Mouse (Mus musculus): Measurements from ENCODE around the gene Alpl. TPM values are rescaled to one million over a fixed set of nuclear protein-coding genes. Genes with fewer than 3 reads are reported as not detected.

The Alpl gene
- total RNA-seq, 1 experiment from 2014 or later, result 1.2 TPM

GRCm38 (mm10) chr4:137774505-137774904 is 21.7 kb downstream of the Alpl start:
- no peak for ATAC-seq (ENCODE audit: extremely low read depth, insufficient number of reproducible peaks, low FRiP score, poor library complexity, severe bottlenecking)

DNA sequence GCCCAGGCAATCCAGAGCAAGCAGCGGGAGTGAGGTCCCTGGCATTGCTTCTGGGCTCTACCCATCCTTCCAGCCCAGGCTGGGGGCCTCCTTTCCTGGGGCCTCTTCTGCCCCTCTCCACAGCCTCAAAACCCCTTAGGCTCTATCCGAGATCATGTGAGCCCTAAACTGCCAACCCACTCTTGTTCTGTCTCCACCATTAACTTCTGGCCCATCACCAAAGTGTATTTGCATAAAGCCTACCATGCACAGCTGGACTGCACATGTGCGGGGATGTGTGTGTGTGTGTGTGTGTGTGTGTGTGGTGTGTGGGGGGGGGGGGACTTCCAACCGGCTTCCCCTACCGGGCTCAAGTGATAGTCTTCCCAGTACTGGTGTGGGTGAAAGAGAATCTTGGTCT is 22.2 kb downstream of the Alpl start:
- 0 out of 2 replicates have a peak, but pooled peaks have one; percentile 15 for ATAC-seq (ENCODE audit: extremely low read depth, insufficient number of reproducible peaks, low FRiP score, poor library complexity, severe bottlenecking)

GRCm38 (mm10) chr4:137773369-137773899 is 22.8 kb downstream of the Alpl start:
- no peak for ATAC-seq (ENCODE audit: extremely low read depth, insufficient number of reproducible peaks, low FRiP score, poor library complexity, severe bottlenecking)

GRCm38 (mm10) chr4:137772438-137773056 is 23.6 kb downstream of the Alpl start:
- ATAC-seq (ENCODE audit: extremely low read depth, insufficient number of reproducible peaks, low FRiP score, poor library complexity, severe bottlenecking), result no peak

- ATAC-seq (ENCODE audit: extremely low read depth, insufficient number of reproducible peaks, low FRiP score, poor library complexity, severe bottlenecking), result no peak
These were observed 24.4 kb downstream of the Alpl start for GRCm38 (mm10) chr4:137771749-137772148.

- no peak for ATAC-seq (ENCODE audit: extremely low read depth, insufficient number of reproducible peaks, low FRiP score, poor library complexity, severe bottlenecking)
These were observed 25.1 kb downstream of the Alpl start for GRCm38 (mm10) chr4:137770901-137771612.

- no peak for ATAC-seq (ENCODE audit: extremely low read depth, insufficient number of reproducible peaks, low FRiP score, poor library complexity, severe bottlenecking)
These were observed 26.5 kb downstream of the Alpl start for GRCm38 (mm10) chr4:137769635-137770034.

DNA sequence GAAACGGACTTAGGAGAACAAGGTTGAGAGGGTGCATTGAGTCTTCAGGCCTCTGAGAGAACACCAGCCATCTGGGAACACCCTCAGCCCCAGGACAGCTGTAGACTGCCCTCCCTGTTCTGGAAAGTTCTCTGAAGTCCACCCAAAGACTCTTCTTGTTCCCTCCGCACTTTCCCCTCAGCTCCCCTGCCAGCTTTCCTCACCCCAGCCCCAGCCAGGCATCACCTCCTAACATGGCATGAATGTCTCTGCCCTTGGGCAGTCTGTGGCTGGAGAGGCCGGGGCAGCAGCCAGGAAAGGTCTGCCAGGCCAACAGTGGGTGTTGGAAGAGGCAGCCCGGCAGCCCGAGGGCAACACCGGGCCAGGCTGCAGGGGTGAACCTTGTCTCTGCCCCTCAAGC is 27.4 kb downstream of the Alpl start:
- no peak for ATAC-seq (ENCODE audit: extremely low read depth, insufficient number of reproducible peaks, low FRiP score, poor library complexity, severe bottlenecking)

GRCm38 (mm10) chr4:137768381-137768780 is 27.8 kb downstream of the Alpl start:
- no peak for ATAC-seq (ENCODE audit: extremely low read depth, insufficient number of reproducible peaks, low FRiP score, poor library complexity, severe bottlenecking)

- no peak for ATAC-seq (ENCODE audit: extremely low read depth, insufficient number of reproducible peaks, low FRiP score, poor library complexity, severe bottlenecking)
These were observed 29.8 kb downstream of the Alpl start for GRCm38 (mm10) chr4:137766365-137766764.

- ATAC-seq (ENCODE audit: extremely low read depth, insufficient number of reproducible peaks, low FRiP score, poor library complexity, severe bottlenecking), result no peak
These were observed 30.6 kb downstream of the Alpl start for GRCm38 (mm10) chr4:137765554-137765971.

DNA sequence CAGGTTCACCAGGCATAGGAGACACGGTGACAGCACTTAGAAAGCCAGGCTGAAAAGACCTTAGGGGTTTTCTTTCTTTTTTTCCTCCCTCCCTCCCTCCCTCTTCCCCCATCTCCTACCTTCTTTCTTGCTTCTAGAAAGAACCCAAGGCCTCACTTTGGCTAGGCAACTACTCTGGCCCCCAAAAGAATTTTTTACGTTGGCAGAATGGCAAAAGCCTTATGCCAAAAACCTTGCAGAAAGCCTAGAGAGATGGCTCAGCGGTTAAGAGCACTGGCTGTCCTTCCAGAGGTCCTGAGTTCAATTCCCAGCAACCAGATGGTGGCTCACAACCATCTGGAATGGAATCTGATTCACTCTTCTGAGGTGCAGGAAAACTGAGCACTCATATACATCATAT is 31.6 kb downstream of the Alpl start:
- ATAC-seq (ENCODE audit: extremely low read depth, insufficient number of reproducible peaks, low FRiP score, poor library complexity, severe bottlenecking), result no peak

DNA sequence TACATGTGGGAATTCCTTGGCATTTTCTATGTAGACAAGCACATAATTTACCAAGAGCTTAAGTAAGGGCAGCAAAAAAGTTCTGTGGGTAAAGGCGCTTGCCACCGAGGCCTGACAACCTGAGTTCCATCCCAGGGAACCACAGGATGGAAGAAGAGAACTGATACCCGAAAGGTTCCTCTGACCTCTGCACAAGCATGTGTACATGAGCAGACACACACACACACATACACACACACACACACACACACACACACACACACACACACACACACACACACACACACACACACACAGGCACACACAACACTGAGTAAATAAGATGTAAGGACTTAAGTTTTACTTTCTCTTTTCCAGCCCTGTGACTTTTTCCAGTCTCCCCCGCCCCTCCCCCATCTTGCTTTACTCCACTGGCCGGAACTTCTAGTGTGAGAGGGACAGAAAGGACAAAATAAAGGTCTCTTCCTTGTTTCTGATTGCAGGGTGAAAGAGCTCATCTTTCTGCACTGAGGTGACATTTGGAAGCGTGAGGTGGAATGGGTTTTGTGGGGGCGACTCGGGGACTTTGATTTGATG is 32.2 kb downstream of the Alpl start:
- ATAC-seq (ENCODE audit: extremely low read depth, insufficient number of reproducible peaks, low FRiP score, poor library complexity, severe bottlenecking), result no peak

DNA sequence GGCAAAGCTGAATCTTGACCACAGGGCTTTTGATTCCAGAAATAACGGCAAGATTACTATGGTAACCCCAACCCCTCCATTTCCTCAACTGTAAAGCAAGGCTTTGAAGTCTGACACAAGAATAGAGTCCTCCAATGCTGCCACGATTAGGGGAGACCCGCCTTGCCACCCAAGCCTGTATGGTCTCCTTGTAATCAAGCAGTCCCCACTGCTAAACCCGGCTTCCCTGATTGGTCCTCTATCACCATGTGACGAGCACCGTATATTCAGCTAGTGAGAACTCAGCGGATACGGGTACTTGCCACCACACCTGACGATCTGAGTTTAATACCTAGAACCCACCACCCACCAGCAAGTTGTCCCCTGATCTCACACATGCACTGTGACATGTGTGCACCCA is 33.3 kb downstream of the Alpl start:
- ATAC-seq (ENCODE audit: extremely low read depth, insufficient number of reproducible peaks, low FRiP score, poor library complexity, severe bottlenecking), result no peak

DNA sequence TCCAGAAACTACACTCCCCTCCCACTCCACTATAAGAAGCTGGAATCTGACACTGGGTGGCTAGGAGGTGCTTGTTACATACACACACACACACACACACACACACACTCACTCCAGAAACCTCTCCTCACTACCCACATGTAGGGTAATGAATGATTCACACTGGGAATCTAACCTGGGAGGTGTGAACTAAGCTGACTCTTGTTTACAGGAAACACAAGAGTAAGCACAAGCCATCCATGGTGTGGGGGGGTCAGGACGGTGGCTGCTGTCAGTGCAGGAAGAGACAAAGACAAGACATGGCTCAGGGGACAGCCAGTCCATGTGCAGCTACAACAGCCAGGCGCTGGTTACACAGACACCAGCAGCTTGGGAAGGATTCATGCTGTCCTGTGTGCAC is 41.7 kb downstream of the Alpl start:
- no peak for ATAC-seq (ENCODE audit: extremely low read depth, insufficient number of reproducible peaks, low FRiP score, poor library complexity, severe bottlenecking)

DNA sequence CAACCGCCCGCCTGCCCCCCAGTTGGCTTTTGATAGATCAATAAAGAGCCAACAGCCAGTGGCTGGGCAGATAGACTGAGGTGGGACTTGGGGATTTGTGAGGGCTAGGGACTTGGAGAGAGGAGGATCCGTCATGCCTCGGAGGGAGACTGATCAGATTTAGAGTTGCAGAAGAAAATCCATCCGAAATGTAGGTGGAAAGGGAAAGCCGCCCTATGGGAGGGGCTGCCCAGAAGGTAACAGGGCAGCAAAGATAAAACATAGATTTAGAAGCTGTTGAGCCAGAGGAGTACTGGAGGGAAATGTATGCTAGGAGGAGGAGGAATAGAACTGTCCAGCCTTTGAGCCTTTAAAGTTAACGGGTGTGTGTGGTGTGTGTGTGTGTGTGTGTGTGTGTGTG is 43.0 kb downstream of the Alpl start:
- ATAC-seq (ENCODE audit: extremely low read depth, insufficient number of reproducible peaks, low FRiP score, poor library complexity, severe bottlenecking), result no peak

DNA sequence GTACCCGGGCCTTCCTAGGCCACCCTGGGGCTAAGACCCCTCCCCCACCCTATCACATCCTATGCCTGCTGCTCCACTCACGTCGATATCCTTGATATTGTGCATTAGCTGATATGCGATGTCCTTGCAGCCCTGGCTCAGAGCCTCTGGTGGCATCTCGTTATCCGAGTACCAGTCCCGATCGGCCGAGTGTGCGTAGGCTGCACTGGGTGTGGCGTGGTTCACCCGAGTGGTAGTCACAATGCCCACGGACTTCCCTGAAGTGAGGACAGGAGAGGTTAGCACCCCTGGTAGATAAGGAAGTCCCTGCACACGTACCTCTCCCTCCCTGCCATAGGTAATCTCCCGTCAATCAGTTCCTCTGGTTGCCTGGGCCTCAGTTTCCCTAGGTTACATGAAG is 43.7 kb downstream of the Alpl start:
- no peak for ATAC-seq (ENCODE audit: extremely low read depth, insufficient number of reproducible peaks, low FRiP score, poor library complexity, severe bottlenecking)

DNA sequence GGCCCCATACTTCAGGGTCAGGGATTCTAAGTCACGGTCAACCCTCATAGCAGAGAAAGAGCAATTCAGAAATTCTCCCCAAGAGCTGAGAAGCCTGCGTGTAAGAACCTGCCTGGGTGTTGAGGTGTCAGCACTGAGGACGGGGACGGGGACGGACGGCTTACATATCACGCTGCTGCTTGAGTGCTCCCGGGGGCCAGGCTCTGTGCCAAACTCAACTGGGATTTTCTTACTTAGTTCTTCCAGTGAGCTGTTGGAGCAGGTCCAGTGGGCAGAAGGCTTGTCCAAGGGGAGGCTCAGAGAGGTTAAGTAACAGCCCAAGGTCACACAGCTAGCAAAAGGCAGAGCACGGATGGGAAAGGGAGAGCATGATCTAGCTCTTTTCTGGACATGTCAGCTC is 44.5 kb downstream of the Alpl start:
- ATAC-seq (ENCODE audit: extremely low read depth, insufficient number of reproducible peaks, low FRiP score, poor library complexity, severe bottlenecking), result no peak

- no peak for ATAC-seq (ENCODE audit: extremely low read depth, insufficient number of reproducible peaks, low FRiP score, poor library complexity, severe bottlenecking)
These were observed 44.9 kb downstream of the Alpl start for GRCm38 (mm10) chr4:137751310-137751709.

DNA sequence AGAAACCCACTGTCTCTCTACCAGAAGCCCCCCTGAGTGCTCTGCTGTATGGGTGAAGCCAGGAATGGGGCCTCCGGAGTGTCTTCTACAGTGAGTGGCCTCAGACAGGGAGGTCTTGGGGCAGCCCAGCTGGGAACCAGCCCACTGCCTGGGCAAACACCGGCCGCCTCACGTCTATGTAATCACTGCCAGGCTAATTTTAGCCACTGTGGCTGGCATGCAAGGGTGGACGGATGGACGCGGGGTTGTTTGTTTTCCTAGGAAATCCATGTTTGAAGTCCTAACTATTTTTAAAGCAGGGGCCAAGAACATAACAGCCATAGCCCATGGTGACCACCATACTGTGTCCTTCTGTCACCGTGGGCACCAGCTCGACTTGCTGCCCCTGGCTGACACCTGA is 46.1 kb downstream of the Alpl start:
- ATAC-seq (ENCODE audit: extremely low read depth, insufficient number of reproducible peaks, low FRiP score, poor library complexity, severe bottlenecking), result no peak

Measured in neutrophil, adult 5-6 weeks (primary cell).